Mouse (Mus musculus) hindbrain, embryonic 16.5 days (tissue): ENCODE data around the gene D10Jhu81e. TPM values are rescaled to one million over a fixed set of nuclear protein-coding genes. Genes with fewer than 3 reads are reported as not detected.

Source experiments
- ATAC-seq: fragments of 200-750 bp; cut with Nextera tagmentation; 2 replicates; pipeline ENCODE4 v1.8.0; 2017; ENCODE audit warnings: moderate TSS enrichment, moderate library complexity
- H3K27ac ChIP-seq: fragments of 300-500 bp; sonication (generic); 2 replicates; pipeline ENCODE4 v1.5.1; 2014; ENCODE audit warnings: low read depth, mild to moderate bottlenecking, control low read depth, low read length, moderate library complexity
- H3K27me3 ChIP-seq: fragments of 300-500 bp; sonication (generic); replicated peaks from 2 replicates; pipeline ENCODE4 v1.6.1; 2014; ENCODE audit warnings: low read length; ENCODE audit not compliant: control insufficient read depth, insufficient read depth
- H3K36me3 ChIP-seq: fragments of 300-500 bp; sonication (generic); 2 replicates; pipeline ENCODE4 v1.6.1; 2014; ENCODE audit warnings: mild to moderate bottlenecking, low read length, moderate library complexity, mixed read lengths; ENCODE audit not compliant: control insufficient read depth, insufficient read depth
- H3K4me1 ChIP-seq: fragments of 300-500 bp; sonication (generic); 2 replicates; pipeline ENCODE4 v1.6.1; 2014; ENCODE audit warnings: low read depth, low read length; ENCODE audit not compliant: control insufficient read depth, insufficient read depth
- H3K4me2 ChIP-seq: fragments of 300-500 bp; sonication (generic); 2 replicates; pipeline ENCODE4 v1.6.1; 2014; ENCODE audit warnings: mild to moderate bottlenecking, low read length, control low read depth, moderate library complexity
- H3K4me3 ChIP-seq: fragments of 300-500 bp; sonication (generic); 2 replicates; pipeline ENCODE4 v1.5.1; 2014; ENCODE audit warnings: mild to moderate bottlenecking, low read length, control low read depth, moderate library complexity
- H3K9ac ChIP-seq: fragments of 300-500 bp; sonication (generic); 2 replicates; pipeline ENCODE4 v1.6.1; 2014; ENCODE audit warnings: low read depth, mild to moderate bottlenecking, control low read depth, low read length, moderate library complexity
- H3K9me3 ChIP-seq: fragments of 300-500 bp; sonication (generic); 2 replicates; pipeline ENCODE4 v1.6.1; 2014; ENCODE audit warnings: mild to moderate bottlenecking, low read length, moderate library complexity; ENCODE audit not compliant: control insufficient read depth
- WGBS: fragments of 180-500 bp; shearing (Covaris S2); extraction: QIAGEN DNeasy Blood & Tissue Kit; methylation state at CpG from one replicate; pipeline ENCODE4 v1.1.7; 2014; 5-methylcytosine and 5-hydroxymethylcytosine counted together
- polyA plus RNA-seq: library from polyadenylated mRNA; unstranded; fragments of >200 nt; fragmentation: Nextera tagmentation; extraction: Ambion mirVana; gene quantifications from 2 replicates; pipeline ENCODE4 v1.2.1, GENCODE M21; 2015

Gene D10Jhu81e
- polyA plus RNA-seq, 1 experiment from 2014 or later: 35.4 TPM

- Histone ChIP-seq H3K36me3 (peaks cover 11% of the 10 kb centered on the region), H3K4me3 (no peak overlapping the region; the same call in 1 of the 2 replicates), H3K4me2 (peak overlapping the region; percentile 46), H3K9me3 (no peaks in the 10 kb centered on the region), H3K27ac (no peak overlapping the region), H3K4me1 (peaks cover 6% of the 10 kb centered on the region), H3K27me3 (no peaks in the 10 kb centered on the region), H3K9ac (peak overlapping the region; percentile 32; the same call in 1 of the 2 replicates)
- 14% methylated on average over 17 of the region's 17 CpGs for WGBS
- peak; percentile 40 for ATAC-seq
These were observed 10.2 kb downstream of the D10Jhu81e start for GRCm38 (mm10) chr10:78159252-78159878.

DNA sequence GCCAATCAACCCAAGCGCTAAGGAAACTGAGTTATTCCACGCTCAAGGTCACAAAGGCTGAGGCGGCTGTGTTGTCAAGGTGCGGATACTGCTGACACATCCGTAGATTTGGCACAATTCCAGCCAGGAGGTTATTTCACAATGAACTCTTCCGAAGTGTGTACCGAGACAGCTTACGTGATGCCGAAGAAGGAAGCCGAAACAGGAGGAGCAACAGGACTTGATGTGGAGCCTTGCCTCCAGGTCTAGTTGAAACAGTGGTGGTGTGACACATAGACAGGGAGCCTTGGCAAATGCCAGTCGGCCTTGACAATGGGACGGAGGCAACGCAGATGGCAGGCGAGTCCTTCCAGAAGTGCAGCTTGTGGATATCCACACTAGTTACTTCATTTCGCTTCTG, 11.5 kb downstream of the D10Jhu81e start:
- Histone ChIP-seq H3K4me3 (no peak overlapping the region), H3K4me1 (peaks cover 6% of the 10 kb centered on the region), H3K4me2 (no peak overlapping the region), H3K36me3 (peaks cover 10% of the 10 kb centered on the region), H3K9ac (no peak overlapping the region), H3K9me3 (no peaks in the 10 kb centered on the region), H3K27ac (no peak overlapping the region), H3K27me3 (no peaks in the 10 kb centered on the region)
- no peak for ATAC-seq
- 87% methylated on average over 15 of the region's 15 CpGs for WGBS

DNA sequence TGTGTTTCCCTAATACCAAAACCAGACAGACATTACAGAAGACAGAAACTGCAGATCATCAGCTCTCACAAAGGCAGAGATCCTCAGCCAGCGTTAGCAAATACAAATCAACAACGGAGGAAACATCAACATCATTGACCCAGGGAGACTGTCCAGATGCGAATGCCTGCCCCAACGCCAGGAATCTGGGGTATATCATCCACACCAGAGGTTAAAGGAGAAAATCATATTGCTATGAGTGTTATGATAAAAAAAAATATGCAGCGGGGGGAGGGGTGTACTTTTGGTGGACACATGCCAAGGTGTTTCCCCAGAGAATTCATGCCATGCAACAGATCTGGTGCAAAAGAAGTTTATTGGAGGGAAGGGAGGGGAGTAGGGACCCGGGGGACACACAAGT, 12.7 kb downstream of the D10Jhu81e start:
- no peaks in the 10 kb centered on the region for H3K27me3 ChIP-seq
- H3K4me3 ChIP-seq: no peak overlapping the region
- no peak overlapping the region for H3K4me2 ChIP-seq
- ATAC-seq: no peak
- no peaks in the 10 kb centered on the region for H3K9me3 ChIP-seq
- peaks cover 5% of the 10 kb centered on the region for H3K36me3 ChIP-seq
- H3K9ac ChIP-seq: no peak overlapping the region
- WGBS: 79% methylated on average over 6 of the region's 6 CpGs
- H3K27ac ChIP-seq: no peak overlapping the region
- peaks cover 6% of the 10 kb centered on the region for H3K4me1 ChIP-seq

GRCm38 (mm10) chr10:78148834-78149766, 20.5 kb downstream of the D10Jhu81e start:
- no peaks in the 10 kb centered on the region for H3K9me3 ChIP-seq
- no peaks in the 10 kb centered on the region for H3K27me3 ChIP-seq
- no peak for ATAC-seq
- H3K36me3 ChIP-seq: no peaks in the 10 kb centered on the region
- H3K4me2 ChIP-seq: no peak overlapping the region
- H3K27ac ChIP-seq: no peak overlapping the region
- no peak overlapping the region for H3K9ac ChIP-seq
- no peaks in the 10 kb centered on the region for H3K4me1 ChIP-seq
- 66% methylated on average over 10 of the region's 10 CpGs for WGBS
- H3K4me3 ChIP-seq: no peak overlapping the region

DNA sequence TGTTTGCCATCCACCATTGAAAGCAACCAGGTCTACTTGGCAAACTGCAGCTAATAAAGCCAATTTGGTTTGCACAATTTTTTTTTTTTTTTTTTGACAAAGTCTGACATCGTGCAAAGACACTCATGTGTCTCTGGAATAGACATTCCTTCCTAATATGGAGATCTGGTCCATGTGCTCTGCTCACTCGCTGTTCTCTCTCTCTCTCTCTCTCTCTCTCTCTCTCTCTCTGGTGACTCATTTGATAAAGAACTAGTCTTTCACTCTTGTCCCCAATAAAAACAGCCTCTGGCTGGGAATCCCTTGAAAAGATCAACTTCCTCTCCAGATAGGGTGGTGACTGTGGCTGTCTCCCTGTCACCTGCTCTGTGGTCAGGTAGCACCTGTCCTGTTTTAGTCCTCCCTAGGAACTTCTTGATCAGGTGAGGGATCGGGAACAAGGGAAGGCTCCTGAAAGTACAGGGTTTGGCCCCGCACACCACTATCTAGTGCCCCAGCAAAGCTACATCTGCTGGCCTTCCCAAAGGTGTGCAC, 21.6 kb downstream of the D10Jhu81e start:
- ATAC-seq: no peak
- Histone ChIP-seq H3K36me3 (no peaks in the 10 kb centered on the region), H3K4me3 (no peak overlapping the region), H3K9me3 (no peaks in the 10 kb centered on the region), H3K9ac (no peak overlapping the region), H3K4me1 (no peaks in the 10 kb centered on the region), H3K27me3 (no peaks in the 10 kb centered on the region), H3K27ac (no peak overlapping the region), H3K4me2 (no peak overlapping the region)
- 82% methylated on average over 4 of the region's 4 CpGs for WGBS

GRCm38 (mm10) chr10:78143727-78144505, 25.7 kb downstream of the D10Jhu81e start:
- no peak overlapping the region for H3K27ac ChIP-seq
- no peaks in the 10 kb centered on the region for H3K36me3 ChIP-seq
- H3K9me3 ChIP-seq: no peaks in the 10 kb centered on the region
- WGBS: 48% methylated on average over 8 of the region's 8 CpGs
- H3K4me2 ChIP-seq: no peak overlapping the region
- H3K4me1 ChIP-seq: no peaks in the 10 kb centered on the region
- H3K4me3 ChIP-seq: no peak overlapping the region
- no peak for ATAC-seq
- H3K9ac ChIP-seq: no peak overlapping the region
- no peaks in the 10 kb centered on the region for H3K27me3 ChIP-seq

GRCm38 (mm10) chr10:78140843-78141242, 28.7 kb downstream of the D10Jhu81e start:
- Histone ChIP-seq H3K4me1 (no peaks in the 10 kb centered on the region), H3K27ac (no peak overlapping the region), H3K9me3 (no peaks in the 10 kb centered on the region), H3K36me3 (no peaks in the 10 kb centered on the region), H3K4me2 (no peak overlapping the region), H3K4me3 (no peak overlapping the region), H3K9ac (no peak overlapping the region), H3K27me3 (no peaks in the 10 kb centered on the region)
- WGBS: 81% methylated on average over 3 of the region's 3 CpGs
- ATAC-seq: no peak

DNA sequence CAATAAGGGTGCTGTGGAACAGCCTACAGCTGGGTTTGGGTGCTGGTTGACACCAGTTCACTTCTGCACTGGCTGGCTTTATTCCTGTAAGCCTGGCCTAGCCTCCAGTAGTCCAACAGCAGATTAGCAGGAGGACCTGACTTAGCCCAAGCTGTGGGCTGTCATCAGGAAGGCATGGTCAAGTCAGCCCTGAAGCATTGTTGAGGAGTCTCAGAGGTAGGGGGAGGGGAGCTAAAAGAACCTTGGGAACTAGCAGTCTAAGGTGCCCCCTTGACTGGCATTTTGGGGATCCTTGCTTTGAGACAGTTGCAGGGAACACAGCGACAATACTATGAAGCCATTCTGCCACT, 29.4 kb downstream of the D10Jhu81e start:
- H3K27me3 ChIP-seq: no peaks in the 10 kb centered on the region
- H3K9ac ChIP-seq: no peak overlapping the region
- H3K27ac ChIP-seq: no peak overlapping the region
- H3K4me1 ChIP-seq: peaks cover 3% of the 10 kb centered on the region
- ATAC-seq: no peak
- H3K9me3 ChIP-seq: no peaks in the 10 kb centered on the region
- 88% methylated on average over 1 of the region's 1 CpGs for WGBS
- H3K4me3 ChIP-seq: no peak overlapping the region
- H3K4me2 ChIP-seq: no peak overlapping the region
- no peaks in the 10 kb centered on the region for H3K36me3 ChIP-seq
